Mouse (Mus musculus): ENCODE data around the gene Gdap2. TPM values are rescaled to one million over a fixed set of nuclear protein-coding genes. Genes with fewer than 3 reads are reported as not detected.
A peak's percentile ranks its signal among the peaks of the same experiment; 100 is the strongest.

The Gdap2 gene
- total and polyA plus RNA-seq, 2 experiments: 21.9 to 24.2 TPM

GRCm38 (mm10) chr3:100161665-100162314 is 391 bp upstream of the Gdap2 start:
- H3K4me1 ChIP-seq (ENCODE audit: control insufficient read depth, insufficient read depth, low read length): peaks cover 24% of the 10 kb centered on the region
- peak overlapping the region; percentile 86 for H3K9ac ChIP-seq (ENCODE audit: low read depth, low read length)
- H3K79me2 ChIP-seq (ENCODE audit: control insufficient read depth, insufficient read depth, low read length): peaks cover 22% of the 10 kb centered on the region
- no peak for DNase-seq (ENCODE audit: extremely low read depth, low read depth, low spot score)
- peak overlapping the region; percentile 47; the same call in 1 of the 2 replicates for H3K27ac ChIP-seq (replicated peaks; ENCODE audit: insufficient read depth, low read depth, low read length)
- under 1% methylated on average over 35 of the region's 35 CpGs for WGBS
- H3K27me3 ChIP-seq (ENCODE audit: control insufficient read depth, insufficient read depth, low read length): no peaks in the 10 kb centered on the region
- H3K4me3 ChIP-seq (ENCODE audit: insufficient read depth, low read depth, low read length): peak overlapping the region; percentile 82
- H3K36me3 ChIP-seq (ENCODE audit: control insufficient read depth, insufficient read depth, low read length): peaks cover 25% of the 10 kb centered on the region
- TF ChIP-seq POLR2A (IDR thresholded peaks at IDR 0.05; ENCODE audit: extremely low read depth, insufficient read depth, low read length) (no peak), CTCF (IDR thresholded peaks at IDR 0.05; ENCODE audit: low read depth, low read length) (no peak)

- WGBS: 30% methylated on average over 2 of the region's 2 CpGs
- Histone ChIP-seq H3K9ac (ENCODE audit: low read depth, low read length) (peak overlapping the region; percentile 47; the same call in 1 of the 2 replicates), H3K27me3 (ENCODE audit: control insufficient read depth, insufficient read depth, low read length) (no peaks in the 10 kb centered on the region), H3K4me3 (ENCODE audit: insufficient read depth, low read depth, low read length) (no peak overlapping the region; the same call in 1 of the 2 replicates), H3K27ac (replicated peaks; ENCODE audit: insufficient read depth, low read depth, low read length) (peak overlapping the region; percentile 66), H3K36me3 (ENCODE audit: control insufficient read depth, insufficient read depth, low read length) (peaks cover 21% of the 10 kb centered on the region), H3K79me2 (ENCODE audit: control insufficient read depth, insufficient read depth, low read length) (peaks cover 28% of the 10 kb centered on the region), H3K4me1 (ENCODE audit: control insufficient read depth, insufficient read depth, low read length) (peaks cover 26% of the 10 kb centered on the region)
- no peak for TF ChIP-seq CTCF (IDR thresholded peaks at IDR 0.05; ENCODE audit: low read depth, low read length)
- peak; percentile 78 for DNase-seq (ENCODE audit: extremely low read depth, low read depth, low spot score)
Observed at GRCm38 (mm10) chr3:100163556-100163955, 1.4 kb downstream of the Gdap2 start.

GRCm38 (mm10) chr3:100164991-100165390 is 2.8 kb downstream of the Gdap2 start:
- peak overlapping the region; percentile 90 for H3K27ac ChIP-seq (replicated peaks; ENCODE audit: insufficient read depth, low read depth, low read length)
- no peak for TF ChIP-seq POLR2A (IDR thresholded peaks at IDR 0.05; ENCODE audit: extremely low read depth, insufficient read depth, low read length)
- TF ChIP-seq CTCF (IDR thresholded peaks at IDR 0.05; ENCODE audit: low read depth, low read length): no peak
- peak; percentile 93 for DNase-seq (ENCODE audit: extremely low read depth, low read depth, low spot score)
- H3K36me3 ChIP-seq (ENCODE audit: control insufficient read depth, insufficient read depth, low read length): peaks cover 21% of the 10 kb centered on the region
- no peaks in the 10 kb centered on the region for H3K27me3 ChIP-seq (ENCODE audit: control insufficient read depth, insufficient read depth, low read length)
- no peak overlapping the region for H3K4me3 ChIP-seq (ENCODE audit: insufficient read depth, low read depth, low read length)
- H3K4me1 ChIP-seq (ENCODE audit: control insufficient read depth, insufficient read depth, low read length): peaks cover 26% of the 10 kb centered on the region
- peak overlapping the region; percentile 33; the same call in 1 of the 2 replicates for H3K9ac ChIP-seq (ENCODE audit: low read depth, low read length)
- peaks cover 28% of the 10 kb centered on the region for H3K79me2 ChIP-seq (ENCODE audit: control insufficient read depth, insufficient read depth, low read length)

GRCm38 (mm10) chr3:100176031-100176430 is 13.8 kb downstream of the Gdap2 start:
- 97% methylated on average over 2 of the region's 2 CpGs for WGBS
- H3K4me1 ChIP-seq (ENCODE audit: control insufficient read depth, insufficient read depth, low read length): no peaks in the 10 kb centered on the region
- H3K36me3 ChIP-seq (ENCODE audit: control insufficient read depth, insufficient read depth, low read length): peaks cover 82% of the 10 kb centered on the region

GRCm38 (mm10) chr3:100180471-100180870 is 18.3 kb downstream of the Gdap2 start:
- no peak for TF ChIP-seq POLR2A (IDR thresholded peaks at IDR 0.05; ENCODE audit: extremely low read depth, insufficient read depth, low read length)
- no peak for TF ChIP-seq CTCF (IDR thresholded peaks at IDR 0.05; ENCODE audit: low read depth, low read length)
- Histone ChIP-seq H3K4me3 (ENCODE audit: insufficient read depth, low read depth, low read length) (no peak overlapping the region), H3K79me2 (ENCODE audit: control insufficient read depth, insufficient read depth, low read length) (peaks cover 2% of the 10 kb centered on the region; the same call in 1 of the 2 replicates), H3K9ac (ENCODE audit: low read depth, low read length) (no peak overlapping the region), H3K4me1 (ENCODE audit: control insufficient read depth, insufficient read depth, low read length) (no peaks in the 10 kb centered on the region; the same call in none of the 2 replicates), H3K27ac (replicated peaks; ENCODE audit: insufficient read depth, low read depth, low read length) (no peak overlapping the region), H3K36me3 (ENCODE audit: control insufficient read depth, insufficient read depth, low read length) (peaks cover 69% of the 10 kb centered on the region), H3K27me3 (ENCODE audit: control insufficient read depth, insufficient read depth, low read length) (no peaks in the 10 kb centered on the region)
- DNase-seq (ENCODE audit: extremely low read depth, low read depth, low spot score): no peak
- WGBS: 78% methylated on average over 3 of the region's 3 CpGs

More at GRCm38 (mm10) chr3:100176031-100176430, 13.8 kb downstream of the Gdap2 start:
- H3K27me3 ChIP-seq (ENCODE audit: control insufficient read depth, insufficient read depth, low read length): no peaks in the 10 kb centered on the region
- TF ChIP-seq POLR2A (IDR thresholded peaks at IDR 0.05; ENCODE audit: extremely low read depth, insufficient read depth, low read length): no peak
- TF ChIP-seq CTCF (IDR thresholded peaks at IDR 0.05; ENCODE audit: low read depth, low read length): no peak
- H3K9ac ChIP-seq (ENCODE audit: low read depth, low read length): no peak overlapping the region
- no peak overlapping the region for H3K4me3 ChIP-seq (ENCODE audit: insufficient read depth, low read depth, low read length)
- peaks cover 2% of the 10 kb centered on the region; the same call in 1 of the 2 replicates for H3K79me2 ChIP-seq (ENCODE audit: control insufficient read depth, insufficient read depth, low read length)
- DNase-seq (ENCODE audit: extremely low read depth, low read depth, low spot score): peak; percentile 35
- H3K27ac ChIP-seq (replicated peaks; ENCODE audit: insufficient read depth, low read depth, low read length): no peak overlapping the region

- H3K4me3 ChIP-seq (ENCODE audit: insufficient read depth, low read depth, low read length): no peak overlapping the region
- H3K9ac ChIP-seq (ENCODE audit: low read depth, low read length): no peak overlapping the region
- no peaks in the 10 kb centered on the region; the same call in 1 of the 2 replicates for H3K4me1 ChIP-seq (ENCODE audit: control insufficient read depth, insufficient read depth, low read length)
- H3K79me2 ChIP-seq (ENCODE audit: control insufficient read depth, insufficient read depth, low read length): no peaks in the 10 kb centered on the region
- DNase-seq (ENCODE audit: extremely low read depth, low read depth, low spot score): peak; percentile 45
- no peak for TF ChIP-seq CTCF (IDR thresholded peaks at IDR 0.05; ENCODE audit: low read depth, low read length)
- no peak for TF ChIP-seq POLR2A (IDR thresholded peaks at IDR 0.05; ENCODE audit: extremely low read depth, insufficient read depth, low read length)
- WGBS: 55% methylated on average over 1 of the region's 1 CpGs
- no peak overlapping the region for H3K27ac ChIP-seq (replicated peaks; ENCODE audit: insufficient read depth, low read depth, low read length)
- peaks cover 67% of the 10 kb centered on the region for H3K36me3 ChIP-seq (ENCODE audit: control insufficient read depth, insufficient read depth, low read length)
- no peaks in the 10 kb centered on the region for H3K27me3 ChIP-seq (ENCODE audit: control insufficient read depth, insufficient read depth, low read length)
Observed at GRCm38 (mm10) chr3:100189444-100189843, 27.3 kb downstream of the Gdap2 start.

Data from liver, adult 2 months (tissue).